Mouse (Mus musculus) gonadal fat pad, adult 2 months (tissue): Measurements from ENCODE around the gene Wnt4. TPM values are rescaled to one million over a fixed set of nuclear protein-coding genes. Genes with fewer than 3 reads are reported as not detected.

Experiments
- DNase-seq: peaks from one replicate; pipeline ENCODE4 v3.0.0-alpha.2; 2012; ENCODE audit warnings: low read depth
- polyA plus RNA-seq: library from polyadenylated mRNA; depleted of rRNA; stranded (reverse); fragments of >200 nt; gene quantifications from 2 replicates; pipeline ENCODE4 v1.2.3, GENCODE M21; 2012; rRNA removed

Wnt4 gene
- 5.5 and 5.7 TPM in 2 replicates for polyA plus RNA-seq

GRCm38 (mm10) chr4:137277166-137277513 is at the start of gene Wnt4:
TSS of gene Wnt4 (plus strand) at chr4:137277489.
- no peak for DNase-seq

DNA sequence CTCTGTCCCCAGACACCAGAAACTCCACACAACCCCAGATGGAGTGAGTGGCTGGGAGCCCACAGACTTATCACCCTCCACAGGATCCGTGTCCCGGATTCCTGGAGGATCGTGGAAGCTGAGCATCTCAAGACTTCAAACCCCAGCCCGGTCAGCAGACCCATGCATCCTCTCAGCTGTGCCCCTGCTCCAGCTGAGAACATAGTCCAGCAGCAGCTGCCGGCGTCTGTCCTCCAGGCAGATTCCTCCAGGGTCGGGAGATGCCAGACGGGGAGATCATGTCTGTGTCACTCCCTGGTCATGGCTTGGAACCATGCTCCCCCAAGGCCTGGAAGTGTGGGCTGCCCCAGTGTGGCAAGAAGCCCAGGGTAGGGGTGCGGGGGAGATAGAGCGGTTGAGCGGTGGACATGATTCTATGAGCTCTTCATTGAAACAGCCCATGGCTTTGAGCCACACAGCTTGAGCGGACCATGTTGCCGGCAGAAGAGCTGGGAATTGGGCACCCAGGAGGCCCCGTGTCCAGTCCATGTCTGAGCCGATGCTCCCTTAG is 48.6 kb upstream of the Wnt4 start:
- no peak for DNase-seq

GRCm38 (mm10) chr4:137231494-137232470 is 45.5 kb upstream of the Wnt4 start:
- DNase-seq = no peak

- no peak for DNase-seq
Measured at GRCm38 (mm10) chr4:137233632-137234031, 43.7 kb upstream of the Wnt4 start.

GRCm38 (mm10) chr4:137234444-137234843 is 42.8 kb upstream of the Wnt4 start:
- no peak for DNase-seq

GRCm38 (mm10) chr4:137235368-137235767 is 41.9 kb upstream of the Wnt4 start:
- no peak for DNase-seq

DNA sequence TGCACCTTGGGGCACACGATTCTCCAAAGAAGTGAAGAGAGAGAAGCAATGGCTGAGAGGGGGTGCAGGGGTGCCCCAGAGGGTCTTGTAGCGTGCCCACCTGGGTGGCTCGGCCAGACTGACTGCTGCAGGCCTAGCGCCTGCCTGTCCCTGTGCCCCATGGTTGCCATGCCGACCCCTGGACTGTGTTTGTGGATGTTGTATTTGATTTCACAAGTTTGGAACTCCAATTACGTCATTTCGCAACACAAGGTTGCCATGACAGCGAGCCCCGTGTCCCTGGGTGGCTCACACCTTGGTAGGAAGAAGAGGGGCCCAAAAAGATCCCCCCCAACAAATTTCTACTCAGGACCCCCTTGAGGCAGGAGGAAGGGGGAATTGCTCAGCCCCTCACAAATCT is 32.4 kb upstream of the Wnt4 start:
- DNase-seq = no peak

- no peak for DNase-seq
Measured at GRCm38 (mm10) chr4:137250333-137250732, 27.0 kb upstream of the Wnt4 start.

- DNase-seq = no peak
Measured at GRCm38 (mm10) chr4:137250849-137251248, 26.4 kb upstream of the Wnt4 start.

DNA sequence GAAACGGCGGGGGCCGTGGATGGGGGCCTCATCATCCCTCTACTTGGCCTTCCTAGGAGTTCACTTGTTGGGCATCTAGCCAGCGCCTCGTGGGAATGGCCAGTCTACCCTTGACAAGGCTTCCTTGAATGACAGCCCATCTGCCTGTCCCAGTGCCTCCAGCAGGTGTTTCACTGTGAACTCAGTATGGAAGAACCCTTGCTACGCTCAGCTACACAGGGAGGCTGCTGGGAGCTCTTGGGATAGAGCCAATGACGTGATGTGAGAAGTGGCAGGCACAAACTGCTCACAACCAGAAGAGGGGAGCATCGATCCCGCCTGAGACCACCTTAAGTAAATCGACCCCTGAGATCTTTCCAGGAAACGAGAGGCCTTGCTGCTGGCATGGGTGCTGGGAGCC is 23.7 kb upstream of the Wnt4 start:
- DNase-seq = no peak

DNA sequence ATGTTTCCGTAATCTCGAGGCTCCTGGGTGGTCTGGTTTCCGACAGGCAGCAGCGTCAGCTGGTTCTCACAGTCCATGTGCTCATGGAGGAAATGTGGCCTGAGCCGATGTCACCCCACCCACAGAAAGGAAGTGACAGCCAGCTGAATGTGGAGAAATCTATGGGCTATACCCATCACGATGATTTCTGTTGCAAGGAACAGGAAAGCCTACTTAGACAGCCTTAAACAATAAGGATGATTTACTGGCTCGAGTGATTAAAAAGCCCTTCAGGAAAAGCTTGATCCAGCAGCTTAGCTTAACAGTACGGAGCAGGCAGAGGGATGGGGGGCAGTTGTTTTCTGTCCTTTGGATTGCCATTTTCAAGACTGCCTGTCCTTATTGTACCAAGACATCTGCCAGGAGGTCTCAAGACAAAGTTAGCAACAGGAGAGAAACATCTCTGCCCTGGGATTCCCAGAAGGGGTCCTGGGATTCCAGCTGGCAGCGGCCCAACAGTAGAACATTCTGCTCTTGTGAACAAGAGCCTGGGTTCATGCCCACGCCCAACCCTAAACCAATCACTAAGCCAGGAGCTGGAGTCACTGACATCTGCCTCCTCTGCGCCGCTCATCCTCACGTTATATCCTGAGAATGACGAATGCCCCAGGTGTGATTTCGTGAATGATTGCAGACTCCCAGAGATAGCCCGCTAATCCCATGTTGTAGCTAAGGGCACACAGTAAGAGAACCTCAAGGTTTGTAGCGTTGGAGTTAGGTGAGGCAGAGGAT is 22.9 kb upstream of the Wnt4 start:
- DNase-seq = peak; percentile 68

- no peak for DNase-seq
Measured at GRCm38 (mm10) chr4:137255568-137255967, 21.7 kb upstream of the Wnt4 start.

GRCm38 (mm10) chr4:137261826-137262225 is 15.5 kb upstream of the Wnt4 start:
- peak; percentile 86 for DNase-seq

DNA sequence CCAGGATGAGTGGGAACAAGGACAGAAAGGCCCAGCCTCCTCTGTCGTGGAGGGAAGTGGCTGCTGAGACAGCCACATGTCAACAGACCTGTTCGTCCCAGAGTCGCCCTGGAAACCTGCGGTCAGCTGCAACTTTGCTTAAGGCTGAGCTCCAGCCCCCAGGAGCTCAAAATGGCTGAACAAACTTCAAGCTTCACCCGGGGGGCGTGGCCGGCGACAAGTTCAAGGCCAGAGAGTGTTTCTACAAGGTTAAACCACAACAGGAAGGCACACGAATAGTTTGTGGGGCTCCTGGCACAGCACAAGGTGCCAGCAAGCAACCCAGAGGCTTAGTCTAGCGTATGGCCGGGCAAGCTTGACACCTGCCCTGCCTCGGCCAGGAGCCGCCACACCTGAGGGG is 13.2 kb upstream of the Wnt4 start:
- DNase-seq = no peak

GRCm38 (mm10) chr4:137265116-137265515 is 12.2 kb upstream of the Wnt4 start:
- no peak for DNase-seq

- no peak for DNase-seq
Measured at GRCm38 (mm10) chr4:137268541-137268940, 8.7 kb upstream of the Wnt4 start.

DNA sequence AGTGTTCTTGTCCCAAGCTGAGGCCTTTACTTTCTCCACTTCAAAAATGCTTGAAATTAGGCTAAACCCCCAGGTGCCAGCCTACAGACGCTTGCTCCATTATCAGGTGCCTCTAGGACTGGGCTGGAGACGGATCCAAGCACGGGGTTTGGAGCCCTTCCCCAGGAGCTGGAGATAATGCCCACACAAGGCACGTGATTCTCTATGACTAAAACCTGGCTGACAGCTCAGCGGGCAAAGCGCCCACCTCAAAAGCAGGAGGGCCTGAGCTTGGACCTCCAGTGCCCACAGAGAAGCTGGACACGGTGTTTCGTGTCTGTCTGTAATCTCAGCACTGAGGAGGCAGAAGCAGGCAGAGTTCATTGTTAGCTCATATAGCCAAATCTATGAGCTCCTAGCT is 5.4 kb upstream of the Wnt4 start:
- no peak for DNase-seq

DNA sequence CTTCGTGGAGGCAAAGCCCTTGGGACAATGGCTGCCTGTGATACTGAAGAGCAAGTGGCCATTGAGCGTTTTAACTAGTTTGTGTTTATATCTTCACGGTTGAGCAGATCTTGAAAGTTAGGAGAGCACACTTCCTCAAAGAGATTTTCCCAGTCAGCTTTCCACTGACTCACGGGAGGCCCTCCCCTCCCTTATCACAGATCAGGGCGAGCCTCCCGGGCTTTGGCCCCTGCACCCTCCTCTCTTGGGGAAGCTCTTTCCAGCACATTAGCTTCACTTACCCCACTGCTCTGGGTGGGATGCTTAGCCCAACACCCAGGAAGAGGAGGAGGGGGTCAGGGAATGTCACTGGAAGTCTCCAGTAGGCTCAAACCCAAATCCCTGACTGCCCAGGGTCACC is 3.0 kb upstream of the Wnt4 start:
- no peak for DNase-seq

DNA sequence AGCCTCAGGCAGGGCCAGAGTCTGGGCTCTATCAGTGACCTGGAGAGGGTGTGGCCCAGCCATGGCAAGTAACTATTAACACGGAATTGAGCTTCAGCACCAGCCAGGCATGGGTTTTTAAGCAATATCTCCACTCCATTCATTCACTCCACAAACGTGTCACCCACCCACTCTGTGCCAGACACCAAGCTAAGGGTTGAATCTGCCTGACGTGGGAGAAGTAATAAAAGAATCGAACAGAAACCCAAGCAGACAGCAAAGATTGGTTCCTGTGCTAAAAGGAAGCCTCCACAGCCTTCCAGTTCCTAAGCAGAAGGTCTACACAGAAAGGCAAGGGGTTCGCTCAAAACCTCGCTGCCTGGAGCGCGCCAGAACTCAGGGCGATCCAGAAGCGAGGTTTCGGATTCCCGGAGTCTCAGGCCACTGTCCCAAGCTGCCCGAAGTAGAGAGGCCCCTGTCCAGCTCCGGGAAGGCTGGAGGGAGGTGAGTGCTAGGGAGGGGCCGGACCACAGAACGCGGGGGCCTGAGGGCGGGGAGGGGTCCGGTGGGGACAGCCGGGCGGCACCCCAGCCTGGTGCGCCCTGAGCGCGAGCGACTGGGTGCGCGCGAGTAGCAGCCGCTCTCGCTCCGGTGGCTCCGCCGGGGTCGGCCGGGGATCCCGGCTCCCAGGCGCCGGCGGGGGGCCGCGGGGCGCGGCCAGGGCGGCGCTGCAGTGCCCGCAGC is 685 bp upstream of the Wnt4 start:
- DNase-seq = no peak

DNA sequence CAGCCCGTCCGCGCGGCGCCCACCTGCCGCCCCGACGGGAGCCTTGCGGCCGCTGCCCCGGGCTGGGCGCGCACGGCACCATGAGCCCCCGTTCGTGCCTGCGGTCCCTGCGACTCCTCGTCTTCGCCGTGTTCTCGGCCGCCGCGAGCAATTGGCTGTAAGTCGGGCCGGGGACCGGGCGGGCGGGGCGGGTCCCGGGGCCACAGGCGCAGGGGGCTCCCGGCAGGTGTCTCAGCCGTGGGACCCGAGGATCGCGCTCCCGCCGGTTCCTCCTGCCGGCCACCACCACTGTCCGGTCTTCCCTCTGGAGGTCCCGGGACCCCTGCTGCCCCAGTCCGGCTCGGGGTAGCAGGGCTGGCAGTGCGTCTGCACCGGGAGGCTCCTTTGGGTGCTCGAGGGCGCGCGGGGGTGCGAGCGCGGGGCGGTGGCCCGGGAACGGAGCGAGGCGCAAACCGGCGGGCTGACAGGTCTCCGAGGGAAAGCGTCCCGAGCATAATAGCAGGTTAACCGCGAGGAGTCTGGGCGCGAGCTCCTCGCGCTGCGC is 383 bp downstream of the Wnt4 start:
- no peak for DNase-seq

GRCm38 (mm10) chr4:137278144-137279040 is 1.1 kb downstream of the Wnt4 start:
- DNase-seq = no peak
